Mouse (Mus musculus): ENCODE measurements around the gene Cemip.
A peak's percentile ranks its signal among the peaks of the same experiment; 100 is the strongest.
"Not testable (repeated sequence)": the region's sequence is repeated elsewhere in the genome, so short reads cannot be mapped to it uniquely, and the experiment has no call there.

Gene Cemip

DNA sequence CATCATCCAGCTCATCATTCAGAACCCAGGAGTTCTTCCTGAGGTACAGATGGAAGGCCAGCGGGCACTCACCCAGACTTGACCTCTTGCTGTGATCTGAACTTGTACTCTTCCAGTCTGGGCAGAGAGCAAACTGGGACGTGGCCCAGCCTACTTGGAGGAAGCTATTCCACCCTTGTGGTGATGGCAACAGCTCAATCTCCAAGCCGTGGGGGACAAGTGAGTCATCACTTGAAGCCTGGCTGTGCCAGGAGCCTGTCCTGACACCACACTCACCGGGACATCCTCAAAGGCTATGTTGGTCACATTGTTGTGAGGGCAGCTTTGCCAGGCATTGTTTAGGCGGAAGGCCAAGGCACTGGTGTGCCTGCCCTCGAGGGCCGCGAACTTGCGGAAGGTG lies 133.8 kb downstream of the Cemip start:
- no peak for DNase-seq

DNA sequence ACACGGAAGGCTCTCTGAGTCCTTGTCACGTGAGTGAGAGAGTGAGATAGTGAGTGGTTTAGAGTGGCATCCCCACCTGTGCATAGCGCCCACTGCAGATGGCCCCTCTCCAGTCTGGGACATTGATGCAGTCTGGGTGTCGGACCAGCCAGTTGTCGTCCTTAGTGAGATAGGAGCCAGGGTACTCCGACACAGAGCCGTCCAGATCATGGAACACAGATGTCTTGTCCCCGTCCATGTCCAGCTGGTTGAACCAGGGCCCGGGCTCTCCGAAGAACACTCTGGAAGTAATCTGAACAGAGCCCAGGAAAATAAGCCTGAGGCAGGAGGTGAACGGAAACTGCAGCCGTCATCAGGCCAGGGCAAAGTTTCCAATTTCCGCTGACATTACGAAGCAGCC lies 135.0 kb downstream of the Cemip start:
- DNase-seq: no peak

DNA sequence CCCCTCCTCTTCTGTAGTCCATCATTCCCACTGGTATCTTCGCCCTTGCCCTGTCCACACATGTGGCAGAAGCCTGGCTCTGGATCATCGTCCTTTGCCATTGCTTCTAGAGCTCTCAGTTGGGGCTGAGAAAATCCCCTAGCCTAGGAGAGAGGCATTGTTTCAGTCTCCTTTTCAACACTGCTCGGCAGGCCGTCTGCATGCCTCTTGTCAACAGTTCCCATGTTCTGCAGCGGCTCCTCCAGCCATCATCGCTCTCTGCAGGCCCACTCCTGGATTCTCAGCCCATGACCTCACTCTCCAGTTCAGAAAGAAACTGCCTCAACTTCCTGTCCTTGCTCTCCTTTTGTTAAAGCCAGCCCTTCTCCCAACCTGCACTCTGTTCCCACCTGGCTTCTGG lies 136.6 kb downstream of the Cemip start:
- no peak for DNase-seq

DNA sequence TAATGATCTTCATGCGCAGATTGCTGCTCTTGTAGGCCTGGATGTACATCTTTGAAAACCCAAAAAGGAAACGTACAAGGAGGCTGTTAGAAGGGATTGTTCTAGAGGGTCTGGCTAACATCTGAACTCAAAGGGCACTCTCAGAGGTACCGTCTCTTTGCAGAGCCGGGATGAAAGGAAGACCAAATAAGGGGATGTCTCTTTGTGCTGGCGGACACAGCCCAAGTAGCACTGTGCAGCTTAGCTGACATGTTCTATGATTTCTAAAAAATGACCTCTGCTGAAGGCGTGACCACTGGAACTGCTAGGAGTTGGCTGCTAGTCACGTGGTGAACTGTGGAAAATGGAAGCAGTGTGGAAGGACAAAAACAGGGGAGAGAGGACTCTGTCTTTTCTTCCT lies 137.6 kb downstream of the Cemip start:
- DNase-seq: no peak

DNA sequence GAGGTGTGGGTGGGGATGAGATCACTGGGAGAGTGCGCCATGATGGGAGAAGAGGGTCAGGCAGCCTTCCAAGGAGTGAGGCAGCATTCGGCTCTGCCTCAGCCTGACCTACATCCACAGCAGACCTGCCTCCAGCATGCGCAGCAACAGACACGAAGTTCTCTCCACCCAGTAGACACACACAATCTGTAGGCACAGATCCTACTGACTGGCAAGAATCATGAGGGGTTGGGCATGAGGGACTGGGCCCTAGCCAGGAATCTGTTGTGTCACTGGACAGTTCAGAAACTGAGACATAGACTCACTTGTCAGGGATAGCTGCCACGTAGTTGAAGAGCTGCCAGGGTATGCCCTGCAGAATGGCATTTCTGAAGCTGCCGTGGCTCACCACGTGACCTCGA lies 144.6 kb downstream of the Cemip start:
- DNase-seq: no peak

DNA sequence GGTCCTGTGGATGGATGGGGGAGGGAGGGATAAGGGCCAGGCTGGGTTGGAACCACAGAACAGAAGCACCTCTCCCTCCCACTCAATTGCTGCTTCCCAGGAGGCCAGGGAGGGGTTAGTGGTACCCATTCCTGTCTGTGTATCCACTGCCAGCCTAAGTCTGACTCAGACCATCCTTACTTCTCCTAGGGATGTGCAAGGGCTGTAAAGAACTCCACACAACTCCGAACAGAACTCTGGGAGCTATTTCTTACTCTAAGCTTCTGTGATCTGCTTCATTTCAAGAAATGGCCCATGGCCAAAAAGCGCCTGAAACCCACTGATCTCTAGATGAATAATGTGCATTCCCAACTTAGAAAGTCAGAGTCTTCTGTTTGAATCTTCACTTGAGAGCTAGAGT lies 146.2 kb downstream of the Cemip start:
- no peak for DNase-seq

DNA sequence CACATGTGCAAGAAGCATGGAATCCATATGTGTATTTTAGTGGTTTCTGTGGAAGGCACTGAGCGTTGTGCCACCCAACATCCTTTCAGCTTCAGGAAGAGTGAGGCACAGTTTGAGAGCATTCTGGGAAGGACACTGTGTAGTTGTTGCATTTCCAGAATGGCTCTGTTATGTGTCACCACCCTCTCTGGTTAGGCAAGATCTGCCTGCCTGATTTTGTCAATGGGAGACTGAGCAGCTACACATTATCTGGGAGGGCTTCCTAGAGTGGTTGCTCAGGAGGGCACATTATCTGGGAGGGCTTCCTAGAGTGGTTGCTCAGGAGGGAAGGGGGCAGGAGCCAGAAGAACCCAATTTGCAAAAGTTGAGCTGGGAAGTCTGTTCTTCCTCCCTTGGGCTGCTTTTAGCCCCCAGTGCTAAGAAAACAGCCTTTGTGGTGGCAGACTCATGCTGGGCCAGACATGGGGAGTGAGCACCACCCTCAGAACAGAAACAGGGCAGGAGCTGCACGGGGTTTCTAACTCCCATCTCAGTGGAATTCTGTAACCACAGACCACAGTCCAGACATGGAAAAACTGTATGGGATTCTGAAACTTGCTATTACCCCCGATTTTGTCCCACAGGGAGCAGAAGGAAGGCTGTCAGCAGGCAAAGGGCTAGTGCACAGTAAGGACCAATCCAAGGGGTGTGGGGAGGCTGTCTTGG lies 147.1 kb downstream of the Cemip start:
- DNase-seq: no peak

DNA sequence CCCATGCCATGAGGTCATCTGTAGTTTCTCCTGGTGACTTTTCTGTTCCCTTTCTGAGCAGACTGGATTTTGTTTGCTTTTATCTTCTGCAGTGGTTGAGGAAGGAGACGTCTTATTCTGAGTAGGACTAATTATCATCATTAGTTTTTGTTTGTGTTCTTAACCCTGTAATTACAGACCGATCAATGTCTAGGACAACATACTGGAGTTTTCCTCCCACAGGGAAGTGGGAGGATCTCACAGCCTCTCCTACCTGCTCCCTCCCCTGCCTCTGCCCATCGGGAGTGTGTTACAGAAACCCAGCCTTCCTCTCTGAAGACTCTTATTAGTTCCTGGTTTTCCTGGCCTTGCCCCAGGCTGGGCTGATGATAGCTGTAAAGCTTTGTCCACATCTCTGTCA lies 164.7 kb downstream of the Cemip start:
- DNase-seq: no peak

DNA sequence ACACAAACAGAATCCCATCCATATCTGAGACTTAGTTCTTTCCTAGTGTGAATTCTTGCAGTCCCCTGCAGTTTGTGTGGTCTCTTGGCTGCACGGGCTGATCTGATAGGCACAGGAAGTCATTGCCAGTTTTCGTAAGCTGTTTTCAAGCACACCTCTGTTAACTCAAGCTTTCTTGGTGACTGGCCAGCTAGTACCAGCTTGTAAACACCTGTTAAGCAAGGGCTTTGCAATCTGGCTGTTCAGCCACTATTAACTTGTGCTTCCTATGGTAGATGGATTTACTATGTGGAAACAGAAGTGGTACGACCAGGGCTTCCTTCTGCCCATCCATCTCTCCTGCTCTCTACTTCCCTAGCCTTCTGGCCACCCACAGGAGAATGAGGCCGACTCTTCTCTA lies 166.1 kb downstream of the Cemip start:
- DNase-seq: no peak

DNA sequence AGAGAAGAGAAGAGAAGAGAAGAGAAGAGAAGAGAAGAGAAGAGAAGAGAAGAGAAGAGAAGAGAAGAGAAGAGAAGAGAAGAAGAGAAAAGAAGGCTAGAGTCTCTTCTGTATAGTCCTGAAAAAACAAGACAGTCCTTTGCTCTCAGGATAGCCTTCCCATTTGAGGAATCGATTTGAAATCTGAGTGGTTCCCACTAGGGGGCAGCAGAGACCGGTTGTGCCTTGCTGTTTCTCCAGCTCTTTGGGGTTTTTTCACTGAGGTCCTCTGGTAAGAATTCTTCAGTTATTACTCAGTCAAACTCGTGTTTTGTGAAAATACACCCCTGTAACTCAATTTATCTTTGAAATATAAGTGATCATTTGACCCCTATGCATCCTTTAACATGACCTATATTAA lies 171.7 kb downstream of the Cemip start:
- DNase-seq: peak; percentile 66 to 74

DNA sequence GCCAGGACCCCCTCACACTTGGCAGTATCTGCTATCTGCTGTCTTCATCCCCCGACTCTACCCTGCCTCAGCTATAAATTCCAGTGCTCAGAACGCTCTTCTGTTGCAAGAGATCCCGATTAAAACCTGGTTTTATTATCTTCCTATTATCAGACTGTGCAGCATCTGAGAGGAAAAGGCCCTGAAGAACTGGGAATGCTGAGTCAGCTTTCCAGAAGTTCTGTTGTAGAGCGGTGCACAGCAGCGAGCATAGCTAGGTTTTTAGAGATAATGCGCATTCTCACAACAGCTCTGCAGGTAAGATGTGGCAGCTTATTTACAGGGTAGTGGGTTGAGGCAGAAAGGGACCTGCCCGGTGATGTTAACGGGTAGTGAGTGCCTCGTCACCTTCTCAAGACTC lies 172.3 kb downstream of the Cemip start:
- DNase-seq: no peak

DNA sequence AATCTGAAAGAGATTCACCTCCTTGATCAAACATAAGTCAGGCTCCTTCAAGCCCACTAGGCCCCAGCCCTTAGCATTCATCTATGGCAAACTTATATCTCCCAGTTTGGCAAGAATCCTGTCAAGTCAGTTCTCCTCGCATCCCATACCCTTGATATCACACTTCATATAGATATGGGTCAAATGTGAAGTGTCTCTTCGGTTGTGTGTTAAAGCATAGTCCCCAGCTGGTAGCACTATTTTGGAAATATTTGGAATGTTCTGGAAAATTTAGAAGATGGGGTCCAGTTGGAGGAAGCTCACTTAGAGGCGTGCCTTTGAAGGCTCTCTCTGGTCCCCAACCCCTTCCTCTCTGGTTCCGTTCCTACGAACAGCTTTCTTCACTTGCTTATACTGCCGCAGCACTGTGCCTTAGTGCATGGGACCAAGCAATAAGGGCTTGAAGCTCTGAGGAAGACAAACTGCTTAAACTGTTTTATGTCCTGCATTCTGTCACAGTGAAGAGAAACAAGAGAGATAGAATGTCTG lies 172.8 kb downstream of the Cemip start:
- no peak for DNase-seq

DNA sequence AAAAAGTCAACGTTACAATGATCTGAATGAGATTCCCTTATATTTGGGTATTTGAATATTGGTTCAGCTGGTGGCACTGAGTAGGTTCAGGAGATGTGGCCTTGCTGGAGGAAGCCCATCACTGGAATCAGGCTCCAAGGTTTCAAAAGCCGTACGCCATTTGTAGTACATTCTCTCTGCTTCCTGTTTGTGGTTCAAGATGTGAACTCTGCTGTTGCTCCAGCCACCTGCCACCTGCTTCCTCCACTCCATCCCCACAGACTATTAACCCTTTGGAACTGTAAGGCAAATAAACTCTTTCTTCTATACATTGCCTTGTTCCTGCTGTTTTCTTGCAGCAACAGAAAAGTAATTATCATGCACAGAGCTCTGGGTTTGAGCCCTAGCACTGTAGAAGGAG lies 174.4 kb downstream of the Cemip start:
- peak in 1 of 2 experiments; percentile 46 for DNase-seq

DNA sequence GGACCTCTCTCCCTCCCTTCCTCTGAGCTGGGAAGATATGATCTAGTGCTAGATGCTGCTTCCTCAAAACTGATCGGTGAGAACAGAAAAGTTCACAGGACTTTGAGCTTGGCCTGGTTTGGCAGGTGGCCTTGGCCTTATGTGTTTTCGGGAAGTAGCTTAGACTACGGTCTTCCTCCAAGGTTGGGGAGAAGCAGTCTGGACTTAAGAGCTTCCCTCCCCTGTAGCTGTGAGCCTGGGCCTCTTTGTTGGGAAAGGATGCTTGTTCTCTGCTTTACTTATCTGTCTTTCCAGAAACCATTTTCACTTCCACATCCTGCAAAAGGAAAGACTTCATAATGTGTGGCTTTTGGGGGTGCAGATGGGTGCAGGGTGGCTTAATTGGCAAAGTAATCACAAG lies 181.5 kb downstream of the Cemip start:
- no peak for DNase-seq

DNA sequence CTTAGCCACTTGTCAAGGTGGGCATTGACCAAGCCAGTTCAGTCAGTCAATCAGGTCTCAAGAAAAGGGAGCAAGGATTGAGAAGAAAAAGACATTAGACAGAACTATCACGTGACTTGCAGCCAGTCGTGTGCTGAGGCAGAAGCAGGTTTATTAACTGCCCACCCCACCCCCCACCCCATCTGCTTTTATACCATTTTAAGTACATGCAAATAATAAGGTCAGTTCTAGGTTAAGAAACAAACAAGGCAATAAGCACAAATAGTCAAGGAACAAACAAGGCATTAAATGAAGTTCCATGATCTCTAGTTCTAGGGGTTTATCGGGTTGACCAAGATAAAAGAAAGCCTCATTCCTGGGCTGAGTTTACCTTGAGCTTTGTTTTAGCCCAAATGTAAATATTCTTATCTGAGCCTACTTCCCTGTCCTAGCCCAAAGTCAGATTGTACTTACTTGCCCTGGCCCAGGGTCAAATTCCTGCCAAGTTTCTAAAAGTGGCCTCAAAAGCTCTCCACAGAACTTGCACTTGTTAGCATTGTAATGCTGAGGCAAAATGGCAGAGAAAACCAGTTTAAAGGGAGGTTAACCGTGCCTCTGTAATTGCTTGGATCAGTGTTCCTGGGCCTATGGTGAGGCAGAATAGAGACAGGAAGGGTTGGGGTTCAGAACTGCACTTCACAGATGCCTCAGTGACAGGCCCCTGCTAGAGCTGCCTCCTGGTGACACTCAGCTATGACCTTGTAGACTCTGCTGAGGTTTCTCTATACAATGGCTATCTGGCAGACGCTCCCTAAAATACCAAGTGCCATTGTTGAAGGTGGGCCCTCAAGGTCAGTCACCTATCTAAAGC lies 183.8 kb downstream of the Cemip start:
- DNase-seq: no peak

DNA sequence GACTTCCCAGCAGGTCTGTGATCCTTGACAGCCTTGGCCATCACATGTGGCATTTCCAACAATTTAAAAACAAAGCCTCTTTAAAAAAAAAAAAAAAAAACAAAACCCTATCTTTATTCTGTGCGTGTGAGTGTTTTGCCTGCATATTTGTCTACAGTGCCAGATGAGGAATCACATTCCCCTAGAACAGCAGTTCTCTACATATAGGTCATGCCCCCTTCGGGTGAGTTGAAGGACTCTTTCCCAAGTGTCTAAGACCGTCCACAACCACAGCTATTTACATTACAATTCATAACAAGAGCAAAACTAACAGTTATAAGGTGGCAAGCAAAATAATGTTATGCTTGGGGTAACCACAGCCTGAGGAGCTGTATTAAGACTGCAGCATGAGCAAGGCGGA lies 184.9 kb downstream of the Cemip start:
- DNase-seq: no peak

DNA sequence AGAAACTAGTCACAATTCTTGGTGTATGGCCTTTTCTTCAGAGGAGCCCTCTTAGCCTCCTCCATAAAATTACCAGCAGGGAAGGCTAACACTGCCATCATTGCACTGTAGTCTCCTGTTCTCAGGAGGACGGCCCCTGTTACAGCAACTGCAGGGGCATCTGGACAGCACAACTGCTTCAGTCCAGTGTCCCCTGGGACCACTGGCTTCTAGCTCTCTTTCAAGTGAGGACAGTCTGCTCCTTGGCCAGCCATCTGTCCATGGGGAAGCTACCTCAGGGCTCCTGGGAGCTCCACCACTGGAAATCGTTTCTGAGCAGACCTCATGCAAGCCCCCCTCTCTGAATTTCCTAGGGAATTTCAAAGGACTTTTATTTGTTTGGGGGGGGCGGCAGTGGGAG lies 185.8 kb downstream of the Cemip start:
- DNase-seq: no peak

DNA sequence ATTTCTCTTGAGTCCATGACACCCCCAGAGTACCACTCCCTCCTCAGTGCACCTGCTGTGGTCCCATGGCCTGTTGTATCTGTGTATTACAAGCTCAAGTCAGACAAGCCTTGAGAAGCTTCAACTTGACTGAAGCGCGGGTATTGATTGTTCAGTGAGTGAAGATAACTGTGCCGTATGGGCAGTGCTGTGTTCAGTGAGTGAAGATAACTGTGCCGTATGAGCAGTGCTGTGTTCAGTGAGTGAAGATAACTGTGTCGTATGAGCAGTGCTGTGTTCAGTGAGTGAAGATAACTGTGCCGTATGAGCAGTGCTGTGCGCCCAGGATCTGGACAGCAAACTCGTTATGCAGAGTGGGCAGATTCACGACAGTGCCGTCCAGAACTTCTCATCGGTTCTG lies 188.0 kb downstream of the Cemip start:
- no peak for DNase-seq

DNA sequence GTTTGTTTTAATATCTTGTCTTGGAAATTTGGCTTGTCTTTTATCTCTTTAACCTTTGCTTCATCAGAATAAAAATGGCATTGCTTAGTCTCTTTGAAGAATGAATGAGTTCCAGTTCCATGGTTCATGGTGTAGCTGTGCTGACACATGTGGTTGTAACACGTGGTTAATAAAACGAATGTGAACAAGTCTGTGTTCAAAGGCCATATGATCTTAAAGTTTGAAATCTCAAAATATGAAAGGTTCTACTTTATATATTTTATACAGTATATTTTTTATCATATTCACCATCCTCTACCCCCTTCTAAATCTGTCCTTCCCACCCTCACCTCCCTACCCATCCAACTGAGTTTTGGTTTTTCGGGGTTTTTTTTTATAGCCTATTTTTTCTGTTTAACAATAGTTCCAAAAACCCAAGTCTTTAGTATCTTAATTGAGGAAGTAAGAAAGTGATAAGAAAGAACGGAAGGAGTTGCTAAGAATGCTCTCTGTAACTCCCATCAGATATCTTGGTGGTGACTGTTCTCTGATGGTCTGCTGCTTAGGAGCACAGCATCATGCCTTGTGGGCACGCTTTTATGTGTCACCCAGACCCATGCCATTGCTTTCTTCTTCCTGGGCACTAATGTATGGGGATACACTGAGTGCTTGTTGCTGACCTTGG lies 190.1 kb downstream of the Cemip start:
- no peak for DNase-seq

DNA sequence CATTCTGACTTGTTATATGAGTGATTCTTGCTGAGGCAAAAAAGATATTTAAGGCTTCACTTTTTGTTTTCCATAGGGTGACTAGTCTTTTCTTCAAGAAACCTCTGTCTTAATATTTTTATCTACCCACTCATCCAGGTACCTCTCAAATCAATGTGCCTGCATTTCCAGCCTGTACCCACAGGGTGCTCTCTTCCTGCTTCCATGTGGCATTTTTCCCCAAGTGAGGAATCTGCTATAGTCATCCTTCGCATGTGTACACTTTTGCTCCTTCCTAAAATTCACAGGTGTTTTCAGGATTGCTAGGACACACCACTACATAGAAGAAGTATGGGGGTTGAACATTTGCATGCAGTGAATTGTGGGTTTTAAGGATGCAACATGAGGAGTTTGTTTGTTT lies 192.0 kb downstream of the Cemip start:
- no peak for DNase-seq

DNA sequence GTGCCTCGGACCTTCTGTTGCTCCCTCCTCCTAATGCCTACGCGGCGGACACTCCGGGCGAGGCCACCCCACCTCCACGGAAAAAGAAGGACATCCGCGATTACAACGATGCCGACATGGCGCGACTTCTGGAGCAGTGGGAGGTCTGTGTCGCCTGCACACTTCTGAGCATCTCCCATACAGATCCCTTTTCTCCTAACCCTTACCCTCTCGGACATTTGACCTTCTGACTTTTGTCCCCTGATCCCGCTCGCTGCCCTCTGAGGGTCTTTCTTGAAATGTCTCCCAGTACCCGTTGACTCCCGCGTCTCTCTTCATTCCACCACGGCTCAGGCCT lies 194.0 kb downstream of the Cemip start:
- DNase-seq: no peak

DNA sequence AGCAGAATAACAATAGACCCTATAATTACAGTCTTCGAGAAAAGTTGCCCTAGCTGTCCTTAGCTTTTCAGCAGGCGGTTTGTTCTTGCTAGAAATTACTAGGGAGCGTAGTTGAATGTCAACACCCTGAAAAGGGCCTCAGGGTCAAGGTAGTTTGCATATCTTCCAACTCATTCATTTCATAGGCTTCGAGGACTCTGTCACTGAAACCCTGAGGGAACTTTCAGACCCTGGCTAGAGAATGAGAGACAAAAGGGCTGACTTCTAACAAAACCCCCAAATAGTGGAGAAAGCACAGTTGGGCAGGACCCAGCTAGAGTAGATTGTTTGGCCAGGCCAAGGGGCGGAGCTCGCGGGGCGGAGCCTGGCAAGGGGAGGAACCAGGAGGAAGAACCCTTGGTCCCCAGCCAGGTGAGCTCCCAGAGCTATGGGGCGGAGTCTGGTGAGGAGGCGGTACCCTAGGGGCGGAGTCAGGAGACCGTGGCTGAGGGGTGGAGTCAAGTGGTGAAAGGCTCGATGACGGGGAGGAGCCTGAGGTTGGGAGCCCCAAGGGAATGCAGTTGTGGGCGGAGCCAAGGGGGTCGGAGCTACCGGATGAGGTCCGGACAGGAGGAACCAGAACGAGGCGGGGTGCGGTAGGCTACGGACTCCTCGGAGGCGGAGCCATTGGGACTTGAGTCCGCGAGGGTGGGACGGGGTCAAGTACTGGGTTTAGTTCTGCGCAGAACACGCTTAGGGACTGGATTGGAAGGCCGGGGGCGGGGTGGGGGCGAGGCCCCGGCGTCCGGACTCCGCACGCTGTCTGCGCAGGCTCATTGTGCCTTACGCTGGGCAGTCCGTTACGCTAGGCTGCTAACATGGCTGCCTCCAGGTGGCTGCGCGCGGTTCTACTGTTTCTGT lies 194.6 kb downstream of the Cemip start:
- DNase-seq: peak; percentile 99 to 100

DNA sequence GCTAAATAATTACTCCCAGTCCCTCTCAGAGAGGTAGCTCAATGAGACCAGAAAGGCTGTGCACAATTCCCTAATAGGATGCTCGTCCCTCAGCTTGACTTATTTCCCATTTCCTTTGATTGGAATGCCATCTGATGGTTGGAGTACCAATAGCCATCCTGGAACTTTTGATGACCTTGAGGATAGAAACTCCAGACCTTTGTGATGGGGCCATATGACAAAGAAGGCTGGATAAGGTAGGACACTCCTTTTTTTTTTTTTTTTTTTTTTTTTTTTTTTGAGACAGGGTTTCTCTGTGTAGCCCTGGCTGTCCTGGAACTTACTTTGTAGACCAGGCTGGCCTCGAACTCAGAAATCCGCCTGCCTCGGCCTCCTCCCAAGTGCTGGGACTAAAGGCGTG lies 196.4 kb downstream of the Cemip start:
- DNase-seq: not testable (repeated sequence)

Data from thymus, postnatal 36 days (tissue).